Mouse (Mus musculus): ENCODE measurements around the gene Zdhhc19.

- TF ChIP-seq GATA1 (IDR thresholded peaks at IDR 0.05; ENCODE audit: borderline replicate concordance, low read length) (no peak), FLI1 (IDR thresholded peaks at IDR 0.05; ENCODE audit: low read length) (no peak)
These were observed 106.2 kb downstream of the Zdhhc19 start for GRCm38 (mm10) chr16:32602193-32602685.

All from megakaryocyte, embryonic 14.5 days (primary cell).